Mouse (Mus musculus) hindbrain, embryonic 16.5 days (tissue): ENCODE measurements around the gene Srrd. TPM values are rescaled to one million over a fixed set of nuclear protein-coding genes. Genes with fewer than 3 reads are reported as not detected.

Experiments
- ATAC-seq: fragments of 200-750 bp; cut with Nextera tagmentation; 2 replicates; pipeline ENCODE4 v1.8.0; 2017; ENCODE audit warnings: moderate TSS enrichment, moderate library complexity
- H3K27ac ChIP-seq: fragments of 300-500 bp; sonication (generic); 2 replicates; pipeline ENCODE4 v1.5.1; 2014; ENCODE audit warnings: low read depth, mild to moderate bottlenecking, control low read depth, low read length, moderate library complexity
- H3K27me3 ChIP-seq: fragments of 300-500 bp; sonication (generic); replicated peaks from 2 replicates; pipeline ENCODE4 v1.6.1; 2014; ENCODE audit warnings: low read length; ENCODE audit not compliant: control insufficient read depth, insufficient read depth
- H3K36me3 ChIP-seq: fragments of 300-500 bp; sonication (generic); 2 replicates; pipeline ENCODE4 v1.6.1; 2014; ENCODE audit warnings: mild to moderate bottlenecking, low read length, moderate library complexity, mixed read lengths; ENCODE audit not compliant: control insufficient read depth, insufficient read depth
- H3K4me1 ChIP-seq: fragments of 300-500 bp; sonication (generic); 2 replicates; pipeline ENCODE4 v1.6.1; 2014; ENCODE audit warnings: low read depth, low read length; ENCODE audit not compliant: control insufficient read depth, insufficient read depth
- H3K4me2 ChIP-seq: fragments of 300-500 bp; sonication (generic); 2 replicates; pipeline ENCODE4 v1.6.1; 2014; ENCODE audit warnings: mild to moderate bottlenecking, low read length, control low read depth, moderate library complexity
- H3K4me3 ChIP-seq: fragments of 300-500 bp; sonication (generic); 2 replicates; pipeline ENCODE4 v1.5.1; 2014; ENCODE audit warnings: mild to moderate bottlenecking, low read length, control low read depth, moderate library complexity
- H3K9ac ChIP-seq: fragments of 300-500 bp; sonication (generic); 2 replicates; pipeline ENCODE4 v1.6.1; 2014; ENCODE audit warnings: low read depth, mild to moderate bottlenecking, control low read depth, low read length, moderate library complexity
- H3K9me3 ChIP-seq: fragments of 300-500 bp; sonication (generic); 2 replicates; pipeline ENCODE4 v1.6.1; 2014; ENCODE audit warnings: mild to moderate bottlenecking, low read length, moderate library complexity; ENCODE audit not compliant: control insufficient read depth
- WGBS: fragments of 180-500 bp; shearing (Covaris S2); extraction: QIAGEN DNeasy Blood & Tissue Kit; methylation state at CpG from one replicate; pipeline ENCODE4 v1.1.7; 2014; 5-methylcytosine and 5-hydroxymethylcytosine counted together
- polyA plus RNA-seq: library from polyadenylated mRNA; unstranded; fragments of >200 nt; fragmentation: Nextera tagmentation; extraction: Ambion mirVana; gene quantifications from 2 replicates; pipeline ENCODE4 v1.2.1, GENCODE M21; 2015

Srrd gene
- polyA plus RNA-seq, 1 experiment from 2014 or later, result 60.8 TPM

DNA sequence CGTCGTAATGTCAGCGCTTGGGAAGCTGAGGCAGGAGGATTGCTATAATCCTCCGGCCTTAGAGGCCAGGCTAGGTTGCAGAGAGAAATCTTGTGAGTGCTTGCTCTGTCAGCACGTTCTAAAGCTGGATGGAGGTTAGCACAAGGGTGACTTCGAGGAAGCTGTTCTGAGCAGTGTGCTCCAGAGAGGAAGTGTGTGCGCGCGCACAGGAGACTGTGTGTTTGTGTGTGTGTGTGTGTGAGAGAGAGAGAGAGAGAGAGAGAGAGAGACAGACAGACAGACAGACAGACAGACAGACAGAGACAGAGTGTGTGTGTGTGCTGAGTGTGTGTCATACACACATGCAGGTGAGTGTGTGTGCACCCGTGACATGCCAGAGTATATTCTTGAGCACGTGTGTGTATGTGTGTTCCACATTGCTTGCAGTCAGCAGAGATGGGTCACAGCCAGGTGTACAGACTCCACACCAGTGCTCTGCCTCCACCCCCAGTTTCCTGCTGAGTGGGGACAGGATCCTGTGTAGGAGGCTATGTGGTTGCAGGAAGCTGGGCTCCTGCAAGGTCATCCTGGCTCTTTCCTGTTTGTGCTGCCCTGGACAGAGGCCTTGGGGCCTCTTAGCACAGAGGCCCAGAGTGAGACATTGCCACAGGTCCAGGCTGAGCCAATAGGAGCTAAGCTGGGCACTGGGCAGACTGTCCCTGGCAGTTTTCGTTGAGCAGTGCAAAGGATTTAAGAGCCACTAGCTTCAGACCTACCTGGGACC is 44.4 kb downstream of the Srrd start:
- 91% methylated on average over 12 of the region's 12 CpGs for WGBS
- Histone ChIP-seq H3K4me3 (no peak overlapping the region), H3K4me2 (no peak overlapping the region), H3K9ac (no peak overlapping the region), H3K4me1 (no peaks in the 10 kb centered on the region; the same call in 1 of the 2 replicates), H3K27me3 (no peaks in the 10 kb centered on the region), H3K36me3 (no peaks in the 10 kb centered on the region), H3K9me3 (no peaks in the 10 kb centered on the region), H3K27ac (no peak overlapping the region)
- ATAC-seq, result no peak

GRCm38 (mm10) chr5:112297257-112297656 is 45.6 kb downstream of the Srrd start:
- ATAC-seq, result no peak
- H3K4me1 ChIP-seq, result no peaks in the 10 kb centered on the region; the same call in 1 of the 2 replicates
- H3K4me3 ChIP-seq, result no peak overlapping the region
- H3K36me3 ChIP-seq, result no peaks in the 10 kb centered on the region
- WGBS, result 58% methylated on average over 2 of the region's 2 CpGs
- H3K27ac ChIP-seq, result peak overlapping the region; percentile 21; the same call in 1 of the 2 replicates
- H3K27me3 ChIP-seq, result no peaks in the 10 kb centered on the region
- no peak overlapping the region for H3K4me2 ChIP-seq
- no peak overlapping the region for H3K9ac ChIP-seq
- H3K9me3 ChIP-seq, result no peaks in the 10 kb centered on the region

DNA sequence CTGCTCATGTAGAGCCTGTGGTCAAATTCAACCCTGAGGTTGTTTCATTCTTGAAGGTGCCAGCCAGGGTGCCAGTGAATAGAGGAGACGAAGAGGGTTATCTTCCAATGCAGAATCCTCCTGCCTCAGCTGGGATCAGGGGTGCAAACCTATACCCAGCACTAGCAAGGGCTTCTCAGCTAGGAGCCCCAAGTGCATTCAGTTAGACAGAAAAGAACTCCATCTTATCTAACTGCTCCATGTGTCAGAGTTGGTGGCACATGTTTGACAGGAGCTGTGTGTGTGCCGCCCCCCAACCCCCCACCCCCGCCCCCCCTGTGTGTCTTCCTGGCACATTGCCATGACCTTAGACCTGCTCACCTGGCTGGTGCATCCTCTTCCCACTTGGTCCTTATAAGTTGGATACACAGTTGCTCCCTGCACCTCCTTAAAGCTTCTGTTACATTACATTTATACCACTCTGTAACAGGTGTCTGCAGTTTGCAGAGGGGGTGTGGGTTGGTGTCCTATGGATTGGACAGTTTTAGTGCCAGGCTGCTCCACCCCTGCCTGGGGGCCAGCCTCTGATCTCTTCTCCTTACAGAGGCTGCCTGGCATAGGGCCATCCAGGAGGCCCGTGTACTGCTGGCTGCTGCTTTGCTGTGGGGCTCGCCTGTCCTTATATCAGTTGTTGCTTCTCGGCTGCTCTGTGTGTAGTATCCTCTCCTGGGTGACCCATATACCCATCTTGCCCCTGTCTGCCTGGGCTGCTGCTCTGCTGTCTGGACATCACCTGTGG is 46.2 kb downstream of the Srrd start:
- H3K4me2 ChIP-seq, result no peak overlapping the region
- peak overlapping the region; percentile 21; the same call in 1 of the 2 replicates for H3K27ac ChIP-seq
- no peak overlapping the region for H3K4me3 ChIP-seq
- H3K27me3 ChIP-seq, result no peaks in the 10 kb centered on the region
- H3K9me3 ChIP-seq, result no peaks in the 10 kb centered on the region
- 66% methylated on average over 6 of the region's 6 CpGs for WGBS
- H3K9ac ChIP-seq, result no peak overlapping the region
- ATAC-seq, result no peak
- no peaks in the 10 kb centered on the region for H3K36me3 ChIP-seq
- no peaks in the 10 kb centered on the region; the same call in 1 of the 2 replicates for H3K4me1 ChIP-seq

- no peak overlapping the region for H3K4me2 ChIP-seq
- H3K27me3 ChIP-seq, result no peaks in the 10 kb centered on the region
- H3K27ac ChIP-seq, result no peak overlapping the region
- H3K36me3 ChIP-seq, result no peaks in the 10 kb centered on the region
- H3K4me1 ChIP-seq, result no peaks in the 10 kb centered on the region; the same call in 1 of the 2 replicates
- ATAC-seq, result no peak
- no peak overlapping the region for H3K9ac ChIP-seq
- H3K9me3 ChIP-seq, result no peaks in the 10 kb centered on the region
- no peak overlapping the region for H3K4me3 ChIP-seq
- 61% methylated on average over 8 of the region's 8 CpGs for WGBS
Observed at GRCm38 (mm10) chr5:112295564-112295963, 47.3 kb downstream of the Srrd start.

DNA sequence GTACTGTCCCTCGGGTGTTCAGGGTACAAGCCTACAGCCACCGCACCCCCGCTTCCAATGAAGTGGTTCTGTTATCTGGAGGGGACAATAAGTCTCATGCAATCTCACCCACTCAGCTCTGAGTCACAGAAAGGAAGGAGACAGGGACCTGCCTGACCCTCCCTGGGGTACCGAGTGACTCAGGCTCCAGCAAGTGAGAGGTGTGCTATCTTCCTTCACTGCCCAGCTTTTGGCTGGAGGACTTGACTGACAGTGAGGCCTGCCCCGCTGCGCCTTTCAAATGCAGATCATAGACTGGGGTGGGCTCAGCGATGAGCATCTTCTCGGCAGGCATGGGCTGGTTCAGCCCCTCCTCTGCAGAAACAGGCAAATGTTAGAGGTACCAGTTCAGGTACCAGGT is 47.7 kb downstream of the Srrd start:
- Histone ChIP-seq H3K4me2 (no peak overlapping the region), H3K9me3 (no peaks in the 10 kb centered on the region), H3K27me3 (no peaks in the 10 kb centered on the region), H3K27ac (no peak overlapping the region), H3K4me1 (no peaks in the 10 kb centered on the region; the same call in 1 of the 2 replicates), H3K4me3 (no peak overlapping the region), H3K36me3 (no peaks in the 10 kb centered on the region), H3K9ac (no peak overlapping the region)
- no peak for ATAC-seq
- 31% methylated on average over 8 of the region's 8 CpGs for WGBS

GRCm38 (mm10) chr5:112294696-112295095 is 48.1 kb downstream of the Srrd start:
- Histone ChIP-seq H3K9me3 (no peaks in the 10 kb centered on the region), H3K9ac (no peak overlapping the region), H3K27me3 (no peaks in the 10 kb centered on the region), H3K4me3 (no peak overlapping the region), H3K36me3 (no peaks in the 10 kb centered on the region), H3K4me1 (no peaks in the 10 kb centered on the region; the same call in 1 of the 2 replicates), H3K4me2 (no peak overlapping the region), H3K27ac (no peak overlapping the region)
- no peak for ATAC-seq
- 72% methylated on average over 4 of the region's 4 CpGs for WGBS

- Histone ChIP-seq H3K4me3 (no peak overlapping the region), H3K27me3 (no peaks in the 10 kb centered on the region), H3K27ac (no peak overlapping the region), H3K9ac (no peak overlapping the region), H3K9me3 (no peaks in the 10 kb centered on the region), H3K4me2 (no peak overlapping the region), H3K36me3 (no peaks in the 10 kb centered on the region), H3K4me1 (no peaks in the 10 kb centered on the region; the same call in 1 of the 2 replicates)
- no peak for ATAC-seq
- WGBS, result 89% methylated on average over 2 of the region's 2 CpGs
Observed at GRCm38 (mm10) chr5:112293800-112294199, 49.0 kb downstream of the Srrd start.

- ATAC-seq, result no peak
- H3K27ac ChIP-seq, result no peak overlapping the region
Observed at GRCm38 (mm10) chr5:112292343-112292980, 50.4 kb downstream of the Srrd start.

DNA sequence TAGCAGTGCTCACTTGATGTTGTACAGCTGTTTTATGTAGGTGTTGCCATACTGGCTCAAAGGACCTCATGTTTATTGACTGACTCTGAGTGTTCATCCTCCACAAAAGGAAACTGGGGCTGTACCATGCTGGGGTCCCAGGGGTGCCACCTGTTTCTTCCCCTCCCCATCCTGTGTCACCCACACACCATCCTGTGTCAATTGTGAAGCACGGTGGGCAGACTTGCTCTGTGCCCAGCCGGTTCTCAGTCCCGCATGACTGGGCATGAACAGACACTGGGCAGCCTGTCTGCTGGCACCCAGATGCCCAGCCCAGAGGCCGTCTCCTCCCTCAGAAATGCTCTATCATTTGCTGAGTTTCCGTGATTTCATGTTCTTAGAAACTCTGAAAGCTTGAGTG is 51.0 kb downstream of the Srrd start:
- Histone ChIP-seq H3K27ac (no peak overlapping the region), H3K27me3 (no peaks in the 10 kb centered on the region), H3K36me3 (no peaks in the 10 kb centered on the region), H3K4me3 (no peak overlapping the region), H3K4me1 (no peaks in the 10 kb centered on the region; the same call in 1 of the 2 replicates), H3K9ac (no peak overlapping the region), H3K4me2 (no peak overlapping the region), H3K9me3 (no peaks in the 10 kb centered on the region)
- WGBS, result 70% methylated on average over 5 of the region's 5 CpGs
- no peak for ATAC-seq

More at GRCm38 (mm10) chr5:112292343-112292980, 50.4 kb downstream of the Srrd start:
- H3K36me3 ChIP-seq, result no peaks in the 10 kb centered on the region
- H3K4me3 ChIP-seq, result no peak overlapping the region
- no peaks in the 10 kb centered on the region; the same call in 1 of the 2 replicates for H3K4me1 ChIP-seq
- no peak overlapping the region for H3K4me2 ChIP-seq
- no peak overlapping the region for H3K9ac ChIP-seq
- 68% methylated on average over 17 of the region's 17 CpGs for WGBS
- H3K27me3 ChIP-seq, result no peaks in the 10 kb centered on the region
- no peaks in the 10 kb centered on the region for H3K9me3 ChIP-seq
